In genomic region chr3:59262704-59263103, GRCm38 (mm10) we compare ENCODE assay signal across 9 mouse cellular contexts. TPM values are rescaled to one million over a fixed set of nuclear protein-coding genes. Genes with fewer than 3 reads are reported as not detected.
DNase-seq lines count a peak whose midpoint lies in the region; TF ChIP-seq lines count a peak whose summit lies in the region.
"Had no signal": no experiment of that assay in that cellular context is flagged by ENCODE, and none has a peak within 500 bp of the region (broad histone marks: within the 10 kb centered on the region; RNA-seq: fewer than 3 reads in every experiment).

P2ry12 (minus strand) TSS chr3:59262871.

- peaks cover 31% of the 10 kb centered on the region for H3K4me1 ChIP-seq in bone marrow macrophage, adult 2 months (ENCODE audit: control insufficient read depth, insufficient read depth, low read length)
- peaks cover 39% of the 10 kb centered on the region for H3K4me1 ChIP-seq in hindbrain, embryonic 10.5 days (replicated peaks)

- H3K79me2 ChIP-seq in macrophage (ENCODE audit: inconsistent target) = no peaks in the 10 kb centered on the region

- TF ChIP-seq POLR2A in bone marrow macrophage, adult 2 months (IDR thresholded peaks at IDR 0.05; ENCODE audit: borderline replicate concordance, low read depth, low read length) = no peak

- no peak for DNase-seq in layer of hippocampus, adult 2 months (ENCODE audit: low spot score in 2 of 2)
- DNase-seq in layer of hippocampus, adult 9-10 months (ENCODE audit: low spot score) = no peak
- peak; percentile 47 for DNase-seq in hindbrain, embryonic 10.5 days (ENCODE audit: low spot score)
- no peak for DNase-seq in cerebellum, adult 8-10 months
- DNase-seq in adrenal gland, postnatal 14 days = no peak
- DNase-seq in gastrocnemius, postnatal 10 days = no peak

- no peaks in the 10 kb centered on the region for H3K9me3 ChIP-seq in hindbrain, embryonic 10.5 days
- H3K9me3 ChIP-seq: embryonic facial prominence, embryonic 13.5 days had no signal

- TF ChIP-seq CTCF in layer of hippocampus, adult 2 months (conservative IDR thresholded peaks at IDR 0.05) = no peak
- TF ChIP-seq CTCF in bone marrow macrophage, adult 2 months (IDR thresholded peaks at IDR 0.05; ENCODE audit: low read depth, low read length) = no peak

- H3K4me3 ChIP-seq in layer of hippocampus, adult 2 months = peak within 1 kb of the TSS; percentile 29; the same call in 1 of the 2 replicates
- H3K4me3 ChIP-seq in bone marrow macrophage, adult 2 months (ENCODE audit: insufficient read depth, low read length) = peak within 1 kb of the TSS; percentile 54
- no peak within 1 kb of the TSS for H3K4me3 ChIP-seq in hindbrain, embryonic 10.5 days
- H3K4me3 ChIP-seq in macrophage (ENCODE audit: inconsistent target) = peak within 1 kb of the TSS; percentile 31
- H3K4me3 ChIP-seq: embryonic facial prominence, embryonic 13.5 days had no signal

- H3K36me3 ChIP-seq in hindbrain, embryonic 10.5 days = peaks cover 11% of the 10 kb centered on the region; the same call in 1 of the 2 replicates
- no peaks in the 10 kb centered on the region for H3K36me3 ChIP-seq in macrophage (ENCODE audit: inconsistent target)
- H3K36me3 ChIP-seq: embryonic facial prominence, embryonic 13.5 days had no signal

- H3K27ac ChIP-seq in layer of hippocampus, adult 2 months = peak within 1 kb of the TSS; percentile 76
- peak within 1 kb of the TSS; percentile 82 for H3K27ac ChIP-seq in bone marrow macrophage, adult 2 months (ENCODE audit: insufficient read depth, low read depth, low read length)
- H3K27ac ChIP-seq in hindbrain, embryonic 10.5 days = peak within 1 kb of the TSS; percentile 59; the same call in 1 of the 2 replicates
- peak within 1 kb of the TSS; percentile 82 for H3K27ac ChIP-seq in macrophage
- H3K27ac ChIP-seq: embryonic facial prominence, embryonic 13.5 days had no signal

- 13% methylated on average over 7 of the region's 7 CpGs for whole genome bisulfite sequencing in hindbrain, embryonic 10.5 days
- WGBS in macrophage (ENCODE audit: missing documents) = 30% methylated on average over 7 of the region's 7 CpGs

- no peaks in the 10 kb centered on the region for H3K27me3 ChIP-seq in hindbrain, embryonic 10.5 days (ENCODE audit: insufficient read depth, poor library complexity, severe bottlenecking)
- H3K27me3 ChIP-seq: embryonic facial prominence, embryonic 13.5 days had no signal

RNA-seq across cellular contexts. Expression of gene P2ry12, which starts in this region (rescaled TPM):
- 10 to 100 TPM; 38.5 to 43.3 TPM for total RNA-seq in layer of hippocampus, adult 2 months (2021)
- polyA plus RNA-seq in bone marrow macrophage, adult 2 months (2012; ENCODE audit: insufficient read depth, insufficient read length, missing spikeins) = 34.6 and 38.6 TPM in 2 replicates
- 1.3 and 2.2 TPM in 2 replicates for polyA plus RNA-seq in hindbrain, embryonic 10.5 days (2016; fragmentation: Nextera tagmentation; extraction: Ambion mirVana)
- 1 to 10 TPM in 21 of 26 experiments, under 1 TPM in 2, not detected in 3; 0.58 to 8.5 (median 3.7) TPM for total RNA-seq in macrophage (2018; cell fraction: chromatin; rRNA removed)
- total RNA-seq in macrophage (2018; cell fraction: cytosol; rRNA removed) = 10 to 100 TPM in 11 of 26 experiments, 1 to 10 TPM in 15; 4.2 to 13.4 (median 7.8) TPM
- total RNA-seq in macrophage (2018; cell fraction: nucleus; rRNA removed) = 10 to 100 TPM in 6 of 26 experiments, 1 to 10 TPM in 19, under 1 TPM in 1; 0.79 to 15.2 (median 5.8) TPM
- 11.1 to 13.5 TPM (median 11.2 TPM) in 3 replicates for polyA plus RNA-seq in macrophage (2018)
- total RNA-seq in adrenal gland, postnatal 14 days (2021) = 3.9 and 4.0 TPM in 2 replicates
- 1 to 10 TPM; 2.4 to 2.9 TPM for total RNA-seq in gastrocnemius, postnatal 10 days (2021)
